Mouse (Mus musculus): ENCODE data around the gene A4gnt. TPM values are rescaled to one million over a fixed set of nuclear protein-coding genes. Genes with fewer than 3 reads are reported as not detected.

The A4gnt gene
- polyA plus RNA-seq, 1 experiment: not detected

DNA sequence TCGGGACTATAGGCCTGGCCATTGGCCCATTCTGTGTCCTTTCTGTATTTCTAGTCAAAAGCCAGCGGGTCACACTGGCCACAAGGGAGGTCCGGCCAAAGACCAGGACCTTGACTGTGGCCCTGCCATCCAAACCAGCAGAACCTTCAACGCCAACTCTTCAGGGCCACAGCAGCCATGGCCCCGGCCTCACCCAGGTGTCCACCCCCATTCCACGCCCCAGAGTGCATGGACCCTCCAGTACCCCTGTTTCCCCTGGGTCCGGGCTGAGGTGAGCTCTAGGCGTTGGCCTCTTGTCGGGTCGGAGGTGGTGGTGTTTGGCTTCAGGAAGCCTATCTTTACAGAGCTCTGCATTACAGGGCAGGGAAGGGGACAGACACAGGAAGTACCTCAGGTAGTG lies 50.6 kb downstream of the A4gnt start:
- Histone ChIP-seq H3K27ac (ENCODE audit: insufficient read depth, low read depth, low read length) (no peak overlapping the region), H3K4me3 (ENCODE audit: insufficient read depth, low read length) (no peak overlapping the region), H3K4me1 (ENCODE audit: control insufficient read depth, insufficient read depth, low read length) (no peaks in the 10 kb centered on the region)
- TF ChIP-seq POLR2A (IDR thresholded peaks at IDR 0.05; ENCODE audit: borderline replicate concordance, low read depth, low read length): no peak

- Histone ChIP-seq H3K27ac (ENCODE audit: insufficient read depth, low read depth, low read length) (no peak overlapping the region), H3K4me3 (ENCODE audit: insufficient read depth, low read length) (no peak overlapping the region), H3K4me1 (ENCODE audit: control insufficient read depth, insufficient read depth, low read length) (no peaks in the 10 kb centered on the region)
- TF ChIP-seq CTCF (IDR thresholded peaks at IDR 0.05; ENCODE audit: low read depth, low read length): no peak
- no peak for TF ChIP-seq POLR2A (IDR thresholded peaks at IDR 0.05; ENCODE audit: borderline replicate concordance, low read depth, low read length)
Measured at GRCm38 (mm10) chr9:99667596-99667995, 55.3 kb downstream of the A4gnt start.

GRCm38 (mm10) chr9:99671603-99672002 lies 59.3 kb downstream of the A4gnt start:
- no peak overlapping the region for H3K4me3 ChIP-seq (ENCODE audit: insufficient read depth, low read length)
- TF ChIP-seq POLR2A (IDR thresholded peaks at IDR 0.05; ENCODE audit: borderline replicate concordance, low read depth, low read length) (no peak), CTCF (IDR thresholded peaks at IDR 0.05; ENCODE audit: low read depth, low read length) (no peak)
- no peaks in the 10 kb centered on the region for H3K4me1 ChIP-seq (ENCODE audit: control insufficient read depth, insufficient read depth, low read length)
- no peak overlapping the region for H3K27ac ChIP-seq (ENCODE audit: insufficient read depth, low read depth, low read length)

Other genes starting within 250 kb of the A4gnt start
- gene Mras, start 175.1 kb upstream of the A4gnt start, polyA plus RNA-seq (2012; ENCODE audit: insufficient read depth, insufficient read length, missing spikeins): 3.9 and 4.9 TPM in 2 replicates
- not detected in 2 replicates for gene Nme9, start 161.0 kb upstream of the A4gnt start, polyA plus RNA-seq (2012; ENCODE audit: insufficient read depth, insufficient read length, missing spikeins)
- gene Armc8, start 43.6 kb upstream of the A4gnt start, polyA plus RNA-seq (2012; ENCODE audit: insufficient read depth, insufficient read length, missing spikeins): 16.1 and 17.4 TPM in 2 replicates
- 13.2 and 15.7 TPM in 2 replicates for gene Dbr1, start 36.7 kb upstream of the A4gnt start, polyA plus RNA-seq (2012; ENCODE audit: insufficient read depth, insufficient read length, missing spikeins)
- 0.24 TPM in 1 of 2 replicates, not detected in the other for gene Dzip1l, start 17.0 kb downstream of the A4gnt start, polyA plus RNA-seq (2012; ENCODE audit: insufficient read depth, insufficient read length, missing spikeins)
- not detected in 2 replicates for gene Cldn18, start 104.8 kb downstream of the A4gnt start, polyA plus RNA-seq (2012; ENCODE audit: insufficient read depth, insufficient read length, missing spikeins)